15 mouse cellular contexts compared by ENCODE assay signal in genomic region chr7:112244071-112244470, GRCm38 (mm10). TPM values are rescaled to one million over a fixed set of nuclear protein-coding genes. Genes with fewer than 3 reads are reported as not detected.
A peak's percentile ranks its signal among the peaks of the same experiment; 100 is the strongest.
DNase-seq lines count a peak whose midpoint lies in the region; ATAC-seq and TF ChIP-seq lines count a peak whose summit lies in the region.
"Had no signal": no experiment of that assay in that cellular context is flagged by ENCODE, and none has a peak within 500 bp of the region (broad histone marks: within the 10 kb centered on the region; RNA-seq: fewer than 3 reads in every experiment).

No protein-coding gene starts in this region.

- no peaks in the 10 kb centered on the region for H3K27me3 ChIP-seq in heart, adult 2 months (ENCODE audit: control insufficient read depth, insufficient read depth, low read length)
- peaks cover 8% of the 10 kb centered on the region; the same call in 1 of the 2 replicates for H3K27me3 ChIP-seq in forebrain, embryonic 12.5 days

- no peak for DNase-seq in heart, adult 2 months
- DNase-seq in heart, adult 11 months, result no peak
- no peak for DNase-seq in layer of hippocampus, adult 2 months (ENCODE audit: low spot score in 2 of 2)
- DNase-seq in layer of hippocampus, adult 9-11 months, result no peak
- DNase-seq in cerebellum, adult 9-10 months, result peak; percentile 84
- DNase-seq in retina, embryonic 14.5 days (ENCODE audit: low spot score), result peak; percentile 23
- no peak for DNase-seq in layer of hippocampus, postnatal 25 days (ENCODE audit: extremely low spot score in 1 of 2, low spot score in 1 of 2)
- DNase-seq: kidney, adult 8-10 months; kidney, postnatal 4 days; lung, adult 2 months; midbrain, embryonic 14.5 days; thymus, postnatal 4 days had no signal

- TF ChIP-seq CTCF in heart, adult 2 months (IDR thresholded peaks at IDR 0.05), result no peak
- no peak for TF ChIP-seq CTCF in layer of hippocampus, adult 2 months (conservative IDR thresholded peaks at IDR 0.05)

- H3K4me3 ChIP-seq in heart, adult 2 months, result no peak overlapping the region
- no peak overlapping the region; the same call in 1 of the 2 replicates for H3K4me3 ChIP-seq in layer of hippocampus, adult 2 months
- H3K4me3 ChIP-seq in forebrain, embryonic 12.5 days (replicated peaks), result no peak overlapping the region
- H3K4me3 ChIP-seq: forebrain, embryonic 10.5 days; limb, embryonic 15.5 days had no signal

- TF ChIP-seq EP300 in heart, adult 2 months (IDR thresholded peaks at IDR 0.05; ENCODE audit: insufficient read depth, low read depth, low read length), result no peak

- H3K4me2 ChIP-seq in forebrain, embryonic 12.5 days, result no peak overlapping the region
- H3K4me2 ChIP-seq: limb, embryonic 15.5 days had no signal

- no peaks in the 10 kb centered on the region for H3K9me3 ChIP-seq in forebrain, embryonic 12.5 days
- H3K9me3 ChIP-seq: forebrain, embryonic 10.5 days; limb, embryonic 15.5 days had no signal

- peaks cover 30% of the 10 kb centered on the region for H3K4me1 ChIP-seq in heart, adult 2 months (ENCODE audit: control insufficient read depth, insufficient read depth, low read length)
- peaks cover 12% of the 10 kb centered on the region; the same call in 1 of the 2 replicates for H3K4me1 ChIP-seq in forebrain, embryonic 12.5 days

- H3K79me2 ChIP-seq in heart, adult 2 months (replicated peaks; ENCODE audit: control insufficient read depth, insufficient read depth, low read length), result peaks cover 6% of the 10 kb centered on the region; the same call in 1 of the 2 replicates

- ATAC-seq in forebrain, embryonic 12.5 days (ENCODE audit: low FRiP score), result no peak

- peaks cover 7% of the 10 kb centered on the region for H3K36me3 ChIP-seq in heart, adult 2 months (ENCODE audit: control insufficient read depth, insufficient read depth, low read length)
- no peaks in the 10 kb centered on the region for H3K36me3 ChIP-seq in forebrain, embryonic 12.5 days (replicated peaks)
- H3K36me3 ChIP-seq: forebrain, embryonic 10.5 days; limb, embryonic 15.5 days had no signal

- H3K9ac ChIP-seq in heart, adult 2 months (ENCODE audit: low read depth, low read length), result no peak overlapping the region
- no peak overlapping the region for H3K9ac ChIP-seq in forebrain, embryonic 12.5 days
- H3K9ac ChIP-seq: limb, embryonic 15.5 days had no signal

- intact Hi-C loops in heart, adult 2 months (cut with DNase I), result no loop called here

- TF ChIP-seq POLR2A in heart, adult 2 months (IDR thresholded peaks at IDR 0.05; ENCODE audit: insufficient read depth, low read depth, low read length), result no peak

- WGBS in heart, adult 2 months, result 47% methylated on average over 2 of the region's 2 CpGs
- WGBS in forebrain, embryonic 12.5 days, result 69% methylated on average over 2 of the region's 2 CpGs

- H3K27ac ChIP-seq in heart, adult 2 months, result peak overlapping the region; percentile 12
- H3K27ac ChIP-seq in layer of hippocampus, adult 2 months, result peak overlapping the region; percentile 92
- H3K27ac ChIP-seq in forebrain, embryonic 12.5 days, result no peak overlapping the region
- H3K27ac ChIP-seq: forebrain, embryonic 10.5 days; limb, embryonic 15.5 days had no signal

RNA-seq across cellular contexts. Expression of gene Mical2, which starts 18.4 kb away (rescaled TPM):
- total RNA-seq in heart, adult 2 months (2021), result 10 to 100 TPM; 87.7 to 89.1 TPM
- 44.8 and 53.7 TPM in 2 replicates for polyA plus RNA-seq in heart, adult 2 months (2012; rRNA removed)
- total RNA-seq in layer of hippocampus, adult 2 months (2021), result 100 to 1,000 TPM; 667 to 694 TPM
- 100 to 1,000 TPM; 645 to 717 TPM for total RNA-seq in layer of hippocampus, postnatal 25 days (2021)
- polyA plus RNA-seq in forebrain, embryonic 12.5 days (2016; fragmentation: Nextera tagmentation; extraction: Ambion mirVana), result 2.3 and 3.4 TPM in 2 replicates

Comparison
In these comparisons a context has a peak if more than half of its experiments do, and no peak if none do; other contexts are left out.
1. DNase-seq: peak in cerebellum, adult 9-10 months (single experiment) and retina, embryonic 14.5 days (single experiment); none in heart, adult 2 months (0 of 2), heart, adult 11 months (single experiment), layer of hippocampus, adult 2 months (0 of 2), layer of hippocampus, adult 9-11 months (single experiment) and layer of hippocampus, postnatal 25 days (0 of 2).
2. RNA of gene Mical2, which starts 18.4 kb away (total RNA-seq): 645 to 717 TPM in layer of hippocampus, postnatal 25 days and 667 to 694 TPM in layer of hippocampus, adult 2 months; 87.7 to 89.1 TPM in heart, adult 2 months; every median in the first group is over 4 times any median in the second.